Mouse (Mus musculus): ENCODE data around the gene Rundc3a. TPM values are rescaled to one million over a fixed set of nuclear protein-coding genes. Genes with fewer than 3 reads are reported as not detected.
"Not testable (repeated sequence)": the region's sequence is repeated elsewhere in the genome, so short reads cannot be mapped to it uniquely, and the experiment has no call there.

Gene Rundc3a
- polyA plus RNA-seq, 1 experiment from 2014 or later, result 3.3 TPM

DNA sequence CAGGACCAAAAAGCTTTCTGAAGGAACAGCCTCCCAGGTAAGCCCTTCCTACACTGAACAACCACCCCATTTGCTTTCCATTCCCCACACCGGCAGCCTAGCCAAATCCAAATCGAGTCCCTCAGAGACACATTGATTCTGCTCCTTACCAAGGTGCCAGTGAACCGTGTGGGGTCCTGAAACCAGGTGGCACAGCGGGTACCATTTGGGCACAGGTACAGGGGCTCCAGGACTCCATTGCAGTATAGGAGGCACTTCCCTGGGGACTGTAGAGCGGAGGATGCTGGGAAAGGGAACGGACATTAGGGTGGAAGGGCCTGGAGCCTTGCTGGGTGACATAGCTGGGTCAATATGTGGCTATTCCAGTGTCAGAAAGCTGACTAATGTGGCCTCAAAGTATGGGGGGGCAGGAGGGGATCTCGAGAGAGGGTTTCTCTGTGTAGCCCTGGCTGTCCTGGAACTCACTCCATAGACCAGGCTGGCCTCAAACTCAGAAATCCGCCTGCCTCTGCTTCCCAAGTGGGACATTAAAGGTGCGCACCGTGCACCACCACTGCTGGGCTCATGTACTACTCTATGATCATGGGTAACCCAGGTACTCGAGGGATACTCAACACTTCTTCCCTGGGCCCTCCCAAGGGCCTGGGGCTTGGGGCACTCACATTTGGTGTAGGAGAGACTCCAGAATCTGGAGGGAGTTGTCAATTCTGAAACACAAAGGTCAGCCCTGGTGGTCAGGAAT, 12.5 kb downstream of the Rundc3a start:
- Histone ChIP-seq H3K9ac (replicated peaks; ENCODE audit: low read length) (peak overlapping the region; percentile 92), H3K27me3 (ENCODE audit: insufficient read depth, low read length) (peaks cover 4% of the 10 kb centered on the region; the same call in 1 of the 2 replicates), H3K27ac (ENCODE audit: low read length) (no peak overlapping the region), H3K9me3 (ENCODE audit: low read length) (no peaks in the 10 kb centered on the region), H3K4me1 (ENCODE audit: insufficient read depth, low read length) (peaks cover 26% of the 10 kb centered on the region), H3K4me3 (ENCODE audit: low read length) (peak overlapping the region; percentile 79), H3K36me3 (ENCODE audit: insufficient read depth, low read length) (peaks cover 21% of the 10 kb centered on the region), H3K4me2 (replicated peaks; ENCODE audit: low read depth, low read length) (peak overlapping the region; percentile 72)
- 86% methylated on average over 11 of the region's 11 CpGs for WGBS
- ATAC-seq (ENCODE audit: low FRiP score, low TSS enrichment), result no peak

DNA sequence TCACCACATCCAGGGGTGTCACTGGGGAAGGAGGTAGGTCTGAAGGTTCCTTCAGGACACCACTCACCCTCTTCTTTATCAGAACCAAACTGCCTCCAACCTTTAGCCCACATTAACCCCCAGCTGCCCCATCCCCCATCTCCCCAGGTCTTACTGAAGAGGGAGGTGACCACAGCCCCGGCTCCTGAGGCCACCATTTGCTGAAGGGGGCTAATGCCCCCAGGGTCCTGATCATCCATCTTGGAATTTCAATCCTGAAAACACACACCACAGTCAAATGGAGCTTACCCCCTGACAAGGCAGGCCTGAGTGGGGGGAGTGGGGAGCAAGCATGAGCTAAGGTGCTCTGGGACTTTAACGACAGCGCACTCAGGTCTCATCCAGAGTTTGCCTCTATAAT, 13.2 kb downstream of the Rundc3a start:
- Histone ChIP-seq H3K4me1 (ENCODE audit: insufficient read depth, low read length) (peaks cover 26% of the 10 kb centered on the region), H3K27ac (ENCODE audit: low read length) (peak overlapping the region; percentile 98), H3K4me3 (ENCODE audit: low read length) (peak overlapping the region; percentile 79), H3K27me3 (ENCODE audit: insufficient read depth, low read length) (no peaks in the 10 kb centered on the region), H3K9ac (replicated peaks; ENCODE audit: low read length) (peak overlapping the region; percentile 92), H3K36me3 (ENCODE audit: insufficient read depth, low read length) (peaks cover 21% of the 10 kb centered on the region), H3K4me2 (replicated peaks; ENCODE audit: low read depth, low read length) (peak overlapping the region; percentile 72), H3K9me3 (ENCODE audit: low read length) (no peaks in the 10 kb centered on the region)
- ATAC-seq (ENCODE audit: low FRiP score, low TSS enrichment), result no peak
- WGBS, result 9% methylated on average over 3 of the region's 3 CpGs

DNA sequence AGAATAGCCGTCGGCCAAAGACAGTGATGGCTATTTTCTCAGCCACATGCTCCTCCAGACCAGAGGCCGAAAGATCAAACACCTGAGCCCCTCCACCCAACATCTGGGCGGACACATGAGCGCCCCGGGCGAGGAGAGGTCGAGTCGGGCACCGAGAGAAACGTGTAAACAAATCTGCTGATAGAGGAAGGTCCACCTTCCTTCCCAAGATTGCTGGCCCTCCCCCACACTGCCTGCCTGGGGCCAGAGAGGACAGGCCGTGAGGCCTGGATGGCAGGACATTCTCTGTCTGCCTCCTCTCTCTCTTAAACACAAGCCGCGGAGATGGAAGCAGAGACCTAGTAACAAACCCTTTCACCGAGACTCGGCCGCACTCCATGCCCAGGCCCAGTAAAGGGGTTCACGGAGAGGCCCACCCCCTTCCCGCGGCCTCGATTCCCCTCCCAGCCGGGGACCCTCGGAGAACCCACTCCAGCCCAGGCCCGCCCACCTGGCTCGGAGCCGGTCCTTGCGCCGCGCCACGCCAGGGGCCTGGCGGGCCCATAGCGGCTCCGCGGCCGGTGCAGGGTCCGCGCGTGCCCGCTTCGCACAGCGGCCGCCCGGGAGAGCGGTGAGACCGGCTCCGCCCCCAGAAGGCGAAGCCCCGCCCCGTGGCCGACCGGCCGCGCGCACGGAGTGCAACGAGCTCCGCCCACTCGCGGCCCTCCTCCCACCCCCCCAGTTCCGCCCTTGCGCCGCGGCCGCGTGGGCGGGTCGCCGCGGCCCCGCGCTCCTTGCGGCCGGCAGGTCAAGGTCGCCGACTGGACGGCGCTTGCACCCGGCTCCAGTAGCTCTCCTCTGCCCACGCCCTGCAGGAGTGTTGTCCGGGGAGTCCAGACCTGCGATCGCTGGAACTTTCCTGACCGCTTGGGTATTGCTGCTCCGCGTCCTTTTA, 14.0 kb downstream of the Rundc3a start:
- WGBS, result under 1% methylated on average over 78 of the region's 85 CpGs
- H3K9ac ChIP-seq (replicated peaks; ENCODE audit: low read length), result peak overlapping the region; percentile 92
- H3K4me2 ChIP-seq (replicated peaks; ENCODE audit: low read depth, low read length), result peak overlapping the region; percentile 72
- peaks cover 21% of the 10 kb centered on the region for H3K36me3 ChIP-seq (ENCODE audit: insufficient read depth, low read length)
- H3K27ac ChIP-seq (ENCODE audit: low read length), result peak overlapping the region; percentile 98
- H3K27me3 ChIP-seq (ENCODE audit: insufficient read depth, low read length), result no peaks in the 10 kb centered on the region
- peak overlapping the region; percentile 79 for H3K4me3 ChIP-seq (ENCODE audit: low read length)
- peaks cover 26% of the 10 kb centered on the region for H3K4me1 ChIP-seq (ENCODE audit: insufficient read depth, low read length)
- no peaks in the 10 kb centered on the region for H3K9me3 ChIP-seq (ENCODE audit: low read length)
- peak; percentile 72 for ATAC-seq (ENCODE audit: low FRiP score, low TSS enrichment)

DNA sequence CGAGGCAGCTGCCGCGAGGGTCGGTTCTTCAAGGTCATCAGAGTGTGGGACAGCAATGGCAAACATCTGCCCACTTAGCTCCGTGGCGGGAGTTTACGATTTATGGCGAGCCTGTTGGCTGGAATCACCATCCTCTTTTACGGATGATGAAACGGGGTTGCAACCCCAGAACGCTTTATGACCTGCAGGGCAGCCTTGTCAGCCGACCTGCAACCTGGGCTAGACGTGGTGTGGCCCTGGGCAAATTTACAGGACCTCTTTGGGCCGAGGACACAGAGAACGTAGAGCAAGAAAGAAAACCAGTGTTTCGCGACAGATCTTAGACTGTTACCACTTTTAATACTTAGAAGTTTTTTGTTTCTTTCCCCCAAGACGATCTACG, 14.6 kb downstream of the Rundc3a start, which contains the start of gene Slc25a39:
Slc25a39 (minus strand) TSS at position 113 of the 382 bp plus-strand sequence.
- WGBS, result under 1% methylated on average over 19 of the region's 19 CpGs
- Histone ChIP-seq H3K36me3 (ENCODE audit: insufficient read depth, low read length) (peaks cover 14% of the 10 kb centered on the region), H3K9ac (replicated peaks; ENCODE audit: low read length) (peak within 1 kb of the TSS; percentile 92), H3K4me1 (ENCODE audit: insufficient read depth, low read length) (peaks cover 26% of the 10 kb centered on the region), H3K27me3 (ENCODE audit: insufficient read depth, low read length) (no peaks in the 10 kb centered on the region), H3K4me3 (ENCODE audit: low read length) (peak within 1 kb of the TSS; percentile 79), H3K27ac (ENCODE audit: low read length) (peak within 1 kb of the TSS; percentile 98), H3K9me3 (ENCODE audit: low read length) (no peaks in the 10 kb centered on the region), H3K4me2 (replicated peaks; ENCODE audit: low read depth, low read length) (peak within 1 kb of the TSS; percentile 72)
- no peak for ATAC-seq (ENCODE audit: low FRiP score, low TSS enrichment)

DNA sequence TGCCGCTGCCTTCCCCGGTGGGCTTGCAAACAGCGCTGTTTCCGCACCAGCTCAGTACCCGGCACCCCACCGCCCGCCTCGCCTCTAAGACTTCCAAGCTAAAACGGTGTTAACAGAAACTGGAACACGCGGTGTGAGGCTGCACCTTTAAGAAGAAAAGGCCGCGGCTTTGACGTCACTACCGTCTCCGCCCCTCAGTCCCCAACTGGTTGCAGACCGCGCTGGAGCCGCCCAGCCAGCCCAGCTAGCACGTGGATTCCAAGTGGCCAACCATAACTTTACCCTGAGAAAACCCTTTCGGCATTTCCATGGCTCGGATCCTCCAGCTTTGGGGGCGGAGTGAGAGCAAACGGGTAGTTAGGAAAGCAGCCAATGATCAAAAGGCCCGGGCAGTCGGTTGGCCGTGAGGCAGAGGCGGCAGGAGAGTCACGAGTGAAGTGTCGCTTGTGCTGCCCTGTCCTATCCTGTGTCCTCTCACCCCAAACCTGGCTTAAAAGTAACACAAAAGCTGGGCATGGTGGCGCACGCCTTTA, 15.2 kb downstream of the Rundc3a start:
- ATAC-seq (ENCODE audit: low FRiP score, low TSS enrichment), result peak; percentile 94
- peak overlapping the region; percentile 92 for H3K9ac ChIP-seq (replicated peaks; ENCODE audit: low read length)
- peaks cover 8% of the 10 kb centered on the region for H3K36me3 ChIP-seq (ENCODE audit: insufficient read depth, low read length)
- H3K4me1 ChIP-seq (ENCODE audit: insufficient read depth, low read length), result peaks cover 26% of the 10 kb centered on the region
- WGBS, result under 1% methylated on average over 32 of the region's 32 CpGs
- peak overlapping the region; percentile 98 for H3K27ac ChIP-seq (ENCODE audit: low read length)
- H3K4me3 ChIP-seq (ENCODE audit: low read length), result peak overlapping the region; percentile 79
- H3K9me3 ChIP-seq (ENCODE audit: low read length), result no peaks in the 10 kb centered on the region
- peak overlapping the region; percentile 72 for H3K4me2 ChIP-seq (replicated peaks; ENCODE audit: low read depth, low read length)
- no peaks in the 10 kb centered on the region for H3K27me3 ChIP-seq (ENCODE audit: insufficient read depth, low read length)

DNA sequence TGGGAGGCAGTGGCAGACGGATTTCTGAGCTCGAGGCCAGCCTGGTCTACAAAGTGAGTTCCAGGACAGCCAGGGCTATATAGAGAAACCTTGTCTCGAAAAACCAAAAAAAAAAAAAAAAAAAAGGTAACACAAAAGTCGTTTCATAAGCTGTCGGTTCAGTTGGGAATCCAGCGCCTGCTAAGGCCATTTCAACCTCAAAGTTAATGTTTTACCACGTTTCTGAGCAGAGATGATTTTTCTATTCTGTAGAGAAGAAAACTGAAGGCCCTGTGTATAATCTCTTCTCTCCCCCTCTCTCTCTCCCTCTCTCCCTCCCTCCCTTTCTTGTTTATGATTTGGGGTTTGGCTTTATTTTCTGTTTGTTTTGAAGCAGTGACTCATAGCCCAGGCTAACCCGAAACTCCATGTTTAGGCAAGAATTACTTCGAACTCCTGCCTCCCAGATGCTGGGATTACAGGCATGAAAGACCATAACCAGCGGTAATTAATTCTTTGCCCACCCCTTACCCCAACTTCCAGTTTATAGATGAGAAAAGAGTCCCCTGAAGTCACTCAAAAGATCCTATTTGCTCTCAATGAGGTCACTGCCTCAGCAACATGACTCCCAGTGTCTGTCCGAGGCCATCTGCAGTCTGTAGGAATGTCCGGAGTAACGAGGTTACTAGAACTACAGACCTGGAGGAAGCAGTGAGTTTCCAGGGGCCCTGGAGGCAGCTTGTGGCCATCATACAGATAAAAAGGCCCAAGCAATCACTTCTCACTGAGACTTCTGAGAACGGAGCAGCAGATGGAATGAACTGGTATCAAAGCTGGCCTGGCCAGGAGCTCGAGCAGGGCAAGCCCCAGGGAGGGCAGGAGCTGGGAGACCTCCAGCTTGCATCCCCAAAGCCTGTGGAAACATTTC, 15.9 kb downstream of the Rundc3a start:
- Histone ChIP-seq H3K4me3 (ENCODE audit: low read length) (peak overlapping the region; percentile 79), H3K4me1 (ENCODE audit: insufficient read depth, low read length) (peaks cover 26% of the 10 kb centered on the region), H3K36me3 (ENCODE audit: insufficient read depth, low read length) (peaks cover under 1% of the 10 kb centered on the region; the same call in 1 of the 2 replicates), H3K9me3 (ENCODE audit: low read length) (no peaks in the 10 kb centered on the region), H3K9ac (replicated peaks; ENCODE audit: low read length) (peak overlapping the region; percentile 60), H3K27me3 (ENCODE audit: insufficient read depth, low read length) (no peaks in the 10 kb centered on the region), H3K27ac (ENCODE audit: low read length) (peak overlapping the region; percentile 91), H3K4me2 (replicated peaks; ENCODE audit: low read depth, low read length) (peak overlapping the region; percentile 72)
- WGBS, result 33% methylated on average over 15 of the region's 15 CpGs
- no peak for ATAC-seq (ENCODE audit: low FRiP score, low TSS enrichment)

DNA sequence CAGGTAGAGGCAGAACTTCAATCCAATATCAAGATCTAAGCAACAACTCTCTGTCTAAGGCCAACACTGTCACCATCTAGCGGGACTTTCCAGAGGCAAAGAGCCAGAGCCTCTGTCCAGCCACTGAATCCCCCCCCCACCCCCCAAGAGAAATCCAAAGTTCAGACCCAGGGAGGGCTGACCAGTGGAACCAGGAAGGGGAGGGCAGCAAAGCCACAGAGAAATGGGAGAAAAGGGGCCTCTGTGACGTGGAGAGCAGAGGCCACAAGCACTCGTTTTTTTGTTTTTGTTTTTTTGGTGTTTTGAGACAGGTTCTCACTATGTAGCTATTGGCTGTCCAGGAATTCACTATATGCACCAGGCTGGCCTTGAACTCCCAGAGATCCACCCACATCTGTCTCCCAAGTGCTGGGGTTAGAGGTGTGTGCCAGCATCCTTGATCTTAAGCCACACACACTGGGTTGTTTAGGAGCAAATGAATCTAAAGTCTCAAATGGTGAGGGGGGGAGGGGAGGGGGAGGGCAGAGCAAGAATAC, 16.7 kb downstream of the Rundc3a start:
- peak overlapping the region; percentile 15; the same call in 1 of the 2 replicates for H3K9ac ChIP-seq (replicated peaks; ENCODE audit: low read length)
- H3K27me3 ChIP-seq (ENCODE audit: insufficient read depth, low read length), result no peaks in the 10 kb centered on the region
- no peaks in the 10 kb centered on the region for H3K9me3 ChIP-seq (ENCODE audit: low read length)
- no peaks in the 10 kb centered on the region for H3K36me3 ChIP-seq (ENCODE audit: insufficient read depth, low read length)
- no peak overlapping the region for H3K4me3 ChIP-seq (ENCODE audit: low read length)
- 82% methylated on average over 3 of the region's 3 CpGs for WGBS
- H3K4me2 ChIP-seq (replicated peaks; ENCODE audit: low read depth, low read length), result no peak overlapping the region
- no peak for ATAC-seq (ENCODE audit: low FRiP score, low TSS enrichment)
- H3K27ac ChIP-seq (ENCODE audit: low read length), result peak overlapping the region; percentile 91; the same call in 1 of the 2 replicates
- peaks cover 26% of the 10 kb centered on the region for H3K4me1 ChIP-seq (ENCODE audit: insufficient read depth, low read length)

DNA sequence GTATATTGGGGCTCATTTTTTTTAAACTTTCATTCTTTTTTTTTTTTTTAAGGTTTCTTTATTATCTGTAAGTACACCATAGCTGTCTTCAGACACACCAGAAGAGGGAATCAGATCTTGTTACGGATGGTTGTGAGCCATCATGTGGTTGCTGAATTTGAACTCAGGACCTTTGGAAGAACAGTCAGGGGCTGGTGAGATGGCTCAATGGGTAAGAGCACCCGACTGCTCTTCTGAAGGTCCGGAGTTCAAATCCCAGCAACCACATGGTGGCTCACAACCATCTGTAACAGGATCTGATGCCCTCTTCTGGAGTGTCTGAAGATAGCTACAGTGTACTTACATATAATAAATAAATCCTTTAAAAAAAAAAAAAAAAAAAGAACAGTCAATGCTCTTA, 17.1 kb downstream of the Rundc3a start:
- WGBS, result 88% methylated on average over 3 of the region's 3 CpGs
- ATAC-seq (ENCODE audit: low FRiP score, low TSS enrichment), result not testable (repeated sequence)

DNA sequence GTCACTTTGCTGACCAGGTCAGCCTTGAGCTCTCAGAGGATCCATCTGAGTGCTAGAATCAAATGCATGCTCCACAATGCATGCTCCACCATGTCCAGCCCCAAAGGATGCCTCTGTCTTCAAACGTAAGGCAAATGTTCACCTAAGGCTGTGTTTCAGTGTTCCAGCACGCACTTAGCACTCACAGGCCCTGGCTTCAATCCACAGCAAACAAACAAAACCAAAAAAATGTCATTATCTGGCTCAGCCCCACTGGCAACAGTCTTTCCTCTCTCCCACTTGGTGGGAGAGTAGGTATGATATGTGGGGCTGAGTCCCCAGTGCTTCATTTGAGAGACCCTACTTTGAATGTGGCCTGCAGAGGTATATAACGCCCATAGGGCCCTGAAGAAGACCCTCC, 17.9 kb downstream of the Rundc3a start:
- no peaks in the 10 kb centered on the region for H3K27me3 ChIP-seq (ENCODE audit: insufficient read depth, low read length)
- H3K27ac ChIP-seq (ENCODE audit: low read length), result no peak overlapping the region
- no peaks in the 10 kb centered on the region for H3K9me3 ChIP-seq (ENCODE audit: low read length)
- no peak for ATAC-seq (ENCODE audit: low FRiP score, low TSS enrichment)
- no peaks in the 10 kb centered on the region for H3K36me3 ChIP-seq (ENCODE audit: insufficient read depth, low read length)
- no peak overlapping the region for H3K4me3 ChIP-seq (ENCODE audit: low read length)
- peaks cover 15% of the 10 kb centered on the region for H3K4me1 ChIP-seq (ENCODE audit: insufficient read depth, low read length)
- no peak overlapping the region for H3K9ac ChIP-seq (replicated peaks; ENCODE audit: low read length)
- no peak overlapping the region for H3K4me2 ChIP-seq (replicated peaks; ENCODE audit: low read depth, low read length)
- WGBS, result 72% methylated on average over 3 of the region's 3 CpGs

More for the DNA sequence above, 17.1 kb downstream of the Rundc3a start:
- H3K9me3 ChIP-seq (ENCODE audit: low read length); H3K27me3 ChIP-seq (ENCODE audit: insufficient read depth, low read length); H3K4me2 ChIP-seq (replicated peaks; ENCODE audit: low read depth, low read length); H3K36me3 ChIP-seq (ENCODE audit: insufficient read depth, low read length); H3K27ac ChIP-seq (ENCODE audit: low read length); H3K4me3 ChIP-seq (ENCODE audit: low read length); H3K9ac ChIP-seq (replicated peaks; ENCODE audit: low read length): not testable (repeated sequence)
- H3K4me1 ChIP-seq (ENCODE audit: insufficient read depth, low read length), result peaks cover 22% of the 10 kb centered on the region
